Mouse (Mus musculus) hindbrain, embryonic 15.5 days (tissue): ENCODE results near the gene Sh3rf3. TPM values are rescaled to one million over a fixed set of nuclear protein-coding genes. Genes with fewer than 3 reads are reported as not detected.
"Not testable (repeated sequence)": the region's sequence is repeated elsewhere in the genome, so short reads cannot be mapped to it uniquely, and the experiment has no call there.

ENCODE experiments used
- ATAC-seq: fragments of 200-750 bp; cut with Nextera tagmentation; 2 replicates; pipeline ENCODE4 v1.8.0; 2017; ENCODE audit warnings: low read depth, moderate number of reproducible peaks, moderate TSS enrichment; ENCODE audit not compliant: low FRiP score
- H3K27ac ChIP-seq: fragments of 300-500 bp; sonication (generic); replicated peaks from 2 replicates; pipeline ENCODE4 v1.5.1; 2015; ENCODE audit warnings: mild to moderate bottlenecking, inconsistent platforms
- H3K27me3 ChIP-seq: fragments of 300-500 bp; sonication (generic); 2 replicates; pipeline ENCODE4 v1.6.1; 2015; ENCODE audit warnings: control low read depth, inconsistent platforms
- H3K36me3 ChIP-seq: fragments of 300-500 bp; sonication (generic); 2 replicates; pipeline ENCODE4 v1.6.1; 2015; ENCODE audit warnings: control low read depth, inconsistent platforms
- H3K4me1 ChIP-seq: fragments of 300-500 bp; sonication (generic); replicated peaks from 2 replicates; pipeline ENCODE4 v1.6.1; 2015; ENCODE audit warnings: control low read depth, inconsistent platforms
- H3K4me2 ChIP-seq: fragments of 300-500 bp; sonication (generic); 2 replicates; pipeline ENCODE4 v1.6.1; 2015; ENCODE audit warnings: moderate library complexity, mild to moderate bottlenecking, inconsistent platforms
- H3K4me3 ChIP-seq: fragments of 300-500 bp; sonication (generic); 2 replicates; pipeline ENCODE4 v1.5.1; 2015; ENCODE audit warnings: mild to moderate bottlenecking, inconsistent platforms
- H3K9ac ChIP-seq: fragments of 300-500 bp; sonication (generic); 2 replicates; pipeline ENCODE4 v1.6.1; 2015; ENCODE audit warnings: inconsistent platforms
- H3K9me3 ChIP-seq: fragments of 300-500 bp; sonication (generic); 2 replicates; pipeline ENCODE4 v1.6.1; 2016; ENCODE audit warnings: control low read depth, inconsistent platforms
- whole genome bisulfite sequencing: fragments of 180-500 bp; shearing (Covaris S2); methylation state at CpG from one replicate; pipeline ENCODE4 v1.1.7; 2015; 5-methylcytosine and 5-hydroxymethylcytosine counted together
- polyA plus RNA-seq: library from polyadenylated mRNA; unstranded; fragments of >200 nt; fragmentation: Nextera tagmentation; extraction: Ambion mirVana; gene quantifications from 2 replicates; pipeline ENCODE4 v1.2.1, GENCODE M21; 2015

The Sh3rf3 gene
- polyA plus RNA-seq, 1 experiment from 2014 or later, result 4.4 TPM

DNA sequence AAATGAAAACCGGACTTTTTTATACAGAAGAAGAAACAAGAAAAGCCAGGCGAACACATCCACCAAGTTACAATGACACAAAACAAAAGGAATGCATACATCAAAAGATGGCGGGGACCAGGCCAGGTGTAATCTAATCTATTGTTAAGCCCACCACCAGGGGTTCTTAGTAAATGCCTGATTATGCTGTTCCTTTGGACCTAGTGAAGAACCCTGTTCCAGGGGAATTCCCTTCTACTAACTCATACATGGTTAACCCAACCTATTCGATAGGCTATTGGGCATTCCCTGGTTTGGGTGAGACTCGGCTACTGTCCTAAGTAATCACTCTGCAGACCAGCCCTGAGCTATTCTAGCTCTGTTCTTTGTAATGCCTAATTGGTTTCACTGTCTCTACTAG, 289.9 kb downstream of the Sh3rf3 start:
- H3K4me2 ChIP-seq, H3K27ac ChIP-seq, H3K9ac ChIP-seq, H3K27me3 ChIP-seq, H3K36me3 ChIP-seq, H3K4me1 ChIP-seq, H3K4me3 ChIP-seq, H3K9me3 ChIP-seq, ATAC-seq: not testable (repeated sequence)
- WGBS, result 91% methylated on average over 5 of the region's 5 CpGs

DNA sequence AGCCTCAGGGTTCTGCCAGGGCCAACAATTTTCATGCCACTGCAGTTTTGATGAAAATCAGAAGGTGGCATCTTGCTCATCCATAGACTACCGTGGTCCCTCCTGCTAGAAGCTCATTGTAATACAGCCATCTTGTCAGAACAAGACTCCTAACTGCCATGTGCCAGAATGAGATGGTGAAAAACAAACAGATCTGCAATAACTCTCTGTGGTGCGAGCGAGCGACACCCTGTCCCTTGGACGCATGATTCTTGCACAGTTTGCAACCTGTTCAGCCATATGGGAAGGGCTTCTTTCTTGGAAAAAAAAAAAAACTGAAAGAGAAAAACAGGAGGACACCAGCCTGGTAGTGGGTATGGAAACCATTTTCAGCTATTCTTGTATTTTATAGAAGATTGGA, 291.5 kb downstream of the Sh3rf3 start:
- Histone ChIP-seq H3K4me2 (no peak overlapping the region), H3K27ac (no peak overlapping the region), H3K4me1 (no peaks in the 10 kb centered on the region; the same call in 1 of the 2 replicates), H3K4me3 (no peak overlapping the region), H3K9me3 (no peaks in the 10 kb centered on the region), H3K27me3 (no peaks in the 10 kb centered on the region), H3K36me3 (no peaks in the 10 kb centered on the region), H3K9ac (no peak overlapping the region)
- no peak for ATAC-seq
- 91% methylated on average over 5 of the region's 5 CpGs for WGBS

DNA sequence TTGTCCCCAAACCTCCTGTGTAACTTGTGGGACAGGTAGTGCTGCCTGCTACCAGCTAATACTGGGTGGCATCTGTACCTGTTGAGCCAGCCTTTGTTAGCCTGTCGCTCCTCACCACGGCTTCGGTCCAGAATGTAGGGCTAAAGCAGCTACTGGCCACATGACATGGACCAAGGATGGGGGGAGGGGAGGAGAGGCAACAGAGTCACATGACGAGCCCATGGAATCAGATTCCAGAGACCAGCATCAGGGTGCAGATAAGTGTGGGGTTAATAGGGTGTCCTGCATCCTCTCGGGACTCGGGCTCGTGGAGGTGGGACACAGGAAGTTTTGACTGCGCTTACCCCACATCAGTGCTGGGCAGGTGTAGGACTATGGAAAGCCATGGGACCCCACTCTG, 292.7 kb downstream of the Sh3rf3 start:
- Histone ChIP-seq H3K4me1 (no peaks in the 10 kb centered on the region; the same call in 1 of the 2 replicates), H3K27ac (no peak overlapping the region), H3K27me3 (no peaks in the 10 kb centered on the region), H3K4me3 (no peak overlapping the region), H3K4me2 (no peak overlapping the region), H3K9me3 (no peaks in the 10 kb centered on the region), H3K9ac (no peak overlapping the region), H3K36me3 (no peaks in the 10 kb centered on the region)
- ATAC-seq, result no peak
- WGBS, result 89% methylated on average over 8 of the region's 8 CpGs

DNA sequence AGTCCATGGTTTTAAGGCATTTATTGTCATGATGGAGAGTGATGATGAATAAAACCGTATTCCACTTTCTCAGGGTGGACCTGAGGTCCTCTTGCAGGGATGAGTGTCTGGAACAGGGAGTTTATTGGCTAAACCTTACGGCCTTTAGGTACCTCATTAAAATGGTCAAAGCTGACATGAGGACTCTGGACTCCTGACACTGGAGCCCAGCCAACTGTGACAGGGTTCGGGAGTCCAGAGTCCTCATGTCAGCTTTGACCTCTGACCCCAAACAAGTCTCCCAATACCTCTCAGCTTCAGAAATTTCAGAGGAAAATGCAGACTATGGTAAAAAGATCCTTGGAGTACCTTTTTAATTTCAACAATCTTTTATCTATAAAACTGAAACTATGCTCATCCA, 293.5 kb downstream of the Sh3rf3 start:
- Histone ChIP-seq H3K27me3 (no peaks in the 10 kb centered on the region), H3K27ac (no peak overlapping the region), H3K36me3 (no peaks in the 10 kb centered on the region), H3K9me3 (no peaks in the 10 kb centered on the region), H3K4me1 (no peaks in the 10 kb centered on the region; the same call in 1 of the 2 replicates), H3K4me2 (no peak overlapping the region), H3K4me3 (no peak overlapping the region), H3K9ac (no peak overlapping the region)
- no peak for ATAC-seq
- WGBS, result 77% methylated on average over 3 of the region's 3 CpGs

DNA sequence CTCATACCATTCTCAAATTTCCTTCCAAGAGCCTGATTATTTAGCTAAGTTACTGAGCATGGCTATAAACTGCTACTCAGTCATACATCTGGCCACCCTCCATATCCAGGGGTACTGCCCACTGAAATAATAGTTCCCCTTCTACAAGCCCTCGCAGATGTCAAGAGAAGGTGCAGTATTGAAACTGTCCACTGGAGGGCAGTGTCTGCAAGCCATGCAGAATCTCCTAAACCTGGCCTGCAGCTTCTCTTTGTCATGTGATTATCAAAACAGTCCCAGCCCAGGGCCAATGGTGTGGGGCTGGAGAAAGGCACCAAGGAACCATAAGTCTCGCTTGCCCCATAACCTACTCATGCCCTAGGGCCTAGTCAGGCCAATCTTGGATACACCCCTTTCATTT, 295.9 kb downstream of the Sh3rf3 start:
- Histone ChIP-seq H3K4me3 (no peak overlapping the region), H3K4me1 (no peaks in the 10 kb centered on the region), H3K9me3 (no peaks in the 10 kb centered on the region), H3K27me3 (no peaks in the 10 kb centered on the region), H3K4me2 (no peak overlapping the region), H3K36me3 (no peaks in the 10 kb centered on the region), H3K9ac (no peak overlapping the region), H3K27ac (no peak overlapping the region)
- WGBS, result 49% methylated on average over 2 of the region's 2 CpGs
- ATAC-seq, result no peak

DNA sequence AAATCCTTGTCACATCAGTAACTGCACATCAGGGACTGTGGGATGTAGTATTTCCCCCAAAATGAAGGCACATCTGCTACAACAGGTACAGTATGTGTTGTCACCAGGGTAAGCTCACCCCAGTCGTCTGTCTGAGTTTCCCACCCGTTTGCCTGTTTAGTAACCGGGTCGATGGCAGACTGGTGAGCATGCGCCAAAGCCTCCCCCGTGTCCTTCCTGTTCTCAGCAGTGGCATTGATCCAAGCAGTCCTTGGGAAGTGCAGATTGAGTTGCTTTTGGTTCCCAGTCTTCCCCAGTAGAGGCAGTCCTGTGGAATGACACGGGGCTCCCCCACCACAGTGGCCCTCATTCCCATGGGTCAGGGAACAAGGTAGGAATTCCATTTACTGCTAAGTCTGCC, 297.2 kb downstream of the Sh3rf3 start:
- WGBS, result 92% methylated on average over 7 of the region's 7 CpGs

DNA sequence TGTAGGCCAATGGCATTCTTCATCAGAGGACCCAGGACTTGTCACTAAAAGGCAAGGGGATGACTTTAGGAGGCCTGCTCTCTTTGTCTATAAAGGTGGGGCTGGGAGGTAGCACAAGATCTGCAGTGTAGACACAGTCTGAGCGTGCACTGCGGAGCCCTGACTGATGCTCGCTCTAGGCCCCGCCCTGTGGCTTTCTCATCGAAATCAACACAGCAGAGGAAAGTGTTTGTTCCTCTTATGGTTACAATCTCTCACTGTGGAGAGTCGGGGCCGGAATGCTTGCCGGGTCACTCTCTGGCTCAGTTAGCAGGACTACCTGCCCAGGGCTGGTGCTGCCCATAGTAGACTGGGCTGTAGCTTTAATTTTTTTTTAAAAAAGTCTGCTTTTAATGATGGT, 299.6 kb downstream of the Sh3rf3 start:
- Histone ChIP-seq H3K27me3 (no peaks in the 10 kb centered on the region), H3K36me3 (no peaks in the 10 kb centered on the region), H3K4me2 (no peak overlapping the region), H3K9me3 (no peaks in the 10 kb centered on the region), H3K27ac (no peak overlapping the region), H3K4me1 (no peaks in the 10 kb centered on the region), H3K9ac (no peak overlapping the region), H3K4me3 (no peak overlapping the region)
- no peak for ATAC-seq
- WGBS, result 95% methylated on average over 8 of the region's 8 CpGs

More for the DNA sequence above, 297.2 kb downstream of the Sh3rf3 start:
- H3K4me2 ChIP-seq, result no peak overlapping the region
- H3K4me3 ChIP-seq, result no peak overlapping the region
- H3K27me3 ChIP-seq, result no peaks in the 10 kb centered on the region
- no peak overlapping the region for H3K9ac ChIP-seq
- H3K9me3 ChIP-seq, result no peaks in the 10 kb centered on the region
- H3K4me1 ChIP-seq, result no peaks in the 10 kb centered on the region
- H3K36me3 ChIP-seq, result no peaks in the 10 kb centered on the region
- H3K27ac ChIP-seq, result no peak overlapping the region
- no peak for ATAC-seq

DNA sequence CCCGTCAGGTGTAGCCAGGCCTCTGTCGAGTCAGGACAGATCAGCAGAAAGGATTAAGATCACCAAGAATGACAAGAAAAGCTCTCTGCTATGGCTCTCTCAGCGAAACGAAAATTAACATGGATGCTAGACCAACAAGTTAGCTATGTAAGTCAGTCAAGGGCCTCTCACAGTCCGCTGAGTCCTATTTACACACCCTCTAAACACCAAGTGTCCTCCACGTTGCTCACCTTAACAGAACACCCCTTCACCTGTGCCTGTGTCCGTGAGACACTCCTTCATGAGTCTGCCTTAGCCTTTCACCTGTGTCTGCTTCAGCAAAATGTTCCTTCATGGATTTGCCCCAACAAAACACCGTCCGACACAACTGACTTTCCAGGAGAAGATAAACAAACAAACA, 300.2 kb downstream of the Sh3rf3 start:
- WGBS, result 89% methylated on average over 9 of the region's 9 CpGs
- Histone ChIP-seq H3K4me3 (no peak overlapping the region), H3K9ac (no peak overlapping the region), H3K27me3 (no peaks in the 10 kb centered on the region), H3K4me1 (no peaks in the 10 kb centered on the region), H3K36me3 (no peaks in the 10 kb centered on the region), H3K4me2 (no peak overlapping the region), H3K27ac (no peak overlapping the region), H3K9me3 (no peaks in the 10 kb centered on the region)
- no peak for ATAC-seq

DNA sequence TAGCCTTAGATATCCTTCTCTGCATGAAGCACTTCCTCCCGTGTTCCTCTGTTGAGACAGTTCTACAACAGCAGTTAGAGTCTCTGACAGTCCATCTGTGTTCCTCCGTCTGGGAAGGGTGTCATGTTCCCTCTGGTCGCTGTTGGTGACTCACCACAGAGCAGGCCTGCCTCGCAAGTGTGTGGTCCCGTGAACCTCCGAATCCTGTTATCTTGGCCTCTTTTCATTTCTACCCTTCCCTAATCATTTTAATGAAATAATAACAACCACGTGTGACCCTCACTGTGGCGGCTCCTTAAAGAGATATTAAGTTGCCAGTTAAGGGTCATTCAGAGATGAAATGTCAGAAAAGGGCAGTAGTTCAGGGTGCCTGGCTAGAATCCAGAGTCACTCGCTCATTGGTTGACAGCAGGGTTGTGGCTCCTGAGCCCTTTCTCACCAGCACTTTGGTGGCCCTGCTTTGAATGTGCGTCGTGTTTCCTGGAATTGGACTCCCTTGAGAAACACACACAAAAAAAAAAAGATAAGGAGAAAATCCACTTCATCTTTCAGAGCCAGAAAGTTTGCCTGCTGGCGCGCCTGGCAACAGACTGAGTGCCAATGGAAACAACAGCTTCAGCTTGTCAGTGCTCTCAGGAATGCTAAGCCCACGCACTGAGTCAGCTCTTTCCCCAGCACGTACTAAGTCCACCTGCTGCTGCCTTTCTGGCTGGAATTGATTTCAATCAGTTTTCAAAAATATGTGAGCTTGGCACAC, 301.6 kb downstream of the Sh3rf3 start:
- 59% methylated on average over 15 of the region's 15 CpGs for WGBS
- ATAC-seq, result no peak
- H3K36me3 ChIP-seq, result no peaks in the 10 kb centered on the region

DNA sequence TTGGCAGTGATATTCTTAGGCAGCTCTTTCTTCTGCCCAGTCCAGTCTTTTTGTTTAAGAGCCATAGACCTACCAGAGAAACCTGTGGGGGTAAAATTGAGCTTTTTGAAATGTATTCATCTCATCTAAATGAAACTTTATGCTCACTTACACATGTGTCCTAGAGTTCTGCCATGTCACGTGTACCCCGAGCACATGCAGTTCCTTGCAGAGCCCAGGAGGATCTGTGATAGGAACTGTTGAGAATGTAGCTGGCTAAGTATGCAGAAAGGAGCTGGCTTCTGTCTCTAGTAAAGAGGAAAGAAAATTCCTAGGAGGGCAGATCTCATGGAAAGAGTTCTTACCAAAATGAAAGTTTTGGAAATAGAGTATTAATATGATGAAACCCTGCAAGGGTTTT, 302.5 kb downstream of the Sh3rf3 start:
- H3K9ac ChIP-seq, result no peak overlapping the region
- WGBS, result 95% methylated on average over 2 of the region's 2 CpGs

More for the DNA sequence above, 301.6 kb downstream of the Sh3rf3 start:
- Histone ChIP-seq H3K27me3 (no peaks in the 10 kb centered on the region), H3K4me1 (no peaks in the 10 kb centered on the region), H3K4me3 (no peak overlapping the region), H3K27ac (no peak overlapping the region), H3K9me3 (no peaks in the 10 kb centered on the region), H3K9ac (no peak overlapping the region), H3K4me2 (no peak overlapping the region)

DNA sequence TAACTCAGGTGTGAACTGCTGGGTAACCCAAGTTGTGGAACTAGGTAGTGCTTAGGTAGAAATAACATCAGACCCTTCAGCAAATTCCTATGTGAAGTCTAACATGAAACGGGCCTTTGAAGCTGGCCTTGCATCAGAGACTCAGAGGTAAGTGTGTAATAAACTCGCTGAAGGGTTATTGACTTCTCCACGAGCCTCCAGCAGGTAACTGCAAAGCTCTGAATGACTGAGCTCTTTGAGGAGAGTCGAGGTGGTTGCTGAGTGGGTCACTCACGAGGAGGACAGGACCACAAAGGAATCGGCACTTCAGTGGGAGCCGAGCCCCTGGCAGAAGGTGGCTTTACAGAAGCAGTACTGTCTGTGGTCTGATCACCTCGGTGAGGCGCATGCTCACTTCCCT, 303.2 kb downstream of the Sh3rf3 start:
- no peak for ATAC-seq
- Histone ChIP-seq H3K9me3 (no peaks in the 10 kb centered on the region), H3K4me2 (no peak overlapping the region), H3K4me3 (no peak overlapping the region), H3K9ac (no peak overlapping the region), H3K36me3 (no peaks in the 10 kb centered on the region), H3K27me3 (no peaks in the 10 kb centered on the region), H3K27ac (no peak overlapping the region), H3K4me1 (no peaks in the 10 kb centered on the region)
- WGBS, result 79% methylated on average over 9 of the region's 9 CpGs

More for the DNA sequence above, 302.5 kb downstream of the Sh3rf3 start:
- Histone ChIP-seq H3K27ac (no peak overlapping the region), H3K4me2 (no peak overlapping the region), H3K4me3 (no peak overlapping the region), H3K4me1 (no peaks in the 10 kb centered on the region), H3K9me3 (no peaks in the 10 kb centered on the region), H3K27me3 (no peaks in the 10 kb centered on the region), H3K36me3 (no peaks in the 10 kb centered on the region)
- ATAC-seq, result no peak

DNA sequence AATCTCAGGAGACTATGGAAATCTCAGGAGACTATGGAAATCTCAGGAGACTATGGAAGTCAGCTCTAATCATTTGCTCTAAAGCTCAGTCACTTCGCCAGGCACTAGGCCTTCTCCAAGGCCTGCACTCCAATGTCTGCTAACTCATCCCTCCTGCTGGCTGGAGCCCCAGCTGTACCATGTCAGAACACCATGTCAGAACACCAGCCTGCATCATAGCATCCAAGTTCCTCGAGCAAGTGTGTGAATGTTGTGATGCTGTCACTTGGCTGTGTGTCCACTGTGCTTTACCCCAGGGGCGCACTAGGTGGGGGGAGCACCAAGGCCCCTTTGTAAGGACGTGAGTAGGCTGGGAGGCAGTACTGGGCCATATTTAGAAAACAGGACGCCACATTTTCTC, 304.4 kb downstream of the Sh3rf3 start:
- H3K27ac ChIP-seq, result no peak overlapping the region
- H3K4me3 ChIP-seq, result no peak overlapping the region
- H3K36me3 ChIP-seq, result no peaks in the 10 kb centered on the region
- H3K9me3 ChIP-seq, result no peaks in the 10 kb centered on the region
- H3K4me2 ChIP-seq, result no peak overlapping the region
- no peak overlapping the region for H3K9ac ChIP-seq
- H3K4me1 ChIP-seq, result no peaks in the 10 kb centered on the region
- 89% methylated on average over 5 of the region's 5 CpGs for WGBS
- ATAC-seq, result no peak
- H3K27me3 ChIP-seq, result no peaks in the 10 kb centered on the region

DNA sequence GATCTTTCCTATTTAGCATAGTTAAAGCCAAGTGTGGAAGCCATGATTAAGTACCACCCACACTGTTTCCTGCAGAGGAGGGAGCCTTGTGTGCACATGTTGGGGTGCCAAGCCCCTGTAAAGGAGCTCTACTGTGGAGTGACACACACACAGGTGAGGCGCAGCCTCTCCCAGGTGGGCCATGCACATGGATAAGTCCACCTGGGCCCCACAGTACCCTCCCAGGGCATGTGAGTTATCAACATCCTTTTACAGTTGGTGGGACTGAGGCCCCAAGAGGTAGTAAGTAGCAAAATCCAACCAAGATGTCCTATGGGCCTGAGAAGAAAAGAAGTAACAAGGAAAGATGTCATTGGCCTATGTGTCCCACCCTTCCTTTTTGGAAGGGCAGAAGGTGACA, 305.8 kb downstream of the Sh3rf3 start:
- no peaks in the 10 kb centered on the region for H3K27me3 ChIP-seq
- H3K9ac ChIP-seq, result no peak overlapping the region
- H3K4me1 ChIP-seq, result no peaks in the 10 kb centered on the region
- no peaks in the 10 kb centered on the region for H3K36me3 ChIP-seq
- WGBS, result 96% methylated on average over 1 of the region's 1 CpGs
- no peak overlapping the region for H3K27ac ChIP-seq
- no peak overlapping the region for H3K4me3 ChIP-seq
- no peak overlapping the region for H3K4me2 ChIP-seq
- no peak for ATAC-seq
- H3K9me3 ChIP-seq, result no peaks in the 10 kb centered on the region
